Mouse (Mus musculus): ENCODE measurements at regions not wholly inside any gene's neighbourhood (a gene's known extent, or its start where the extent isn't known, plus 50 kb on each side); places are given as distances from the start of the nearest gene placed in this dataset.
"Not testable (repeated sequence)": the region's sequence is repeated elsewhere in the genome, so short reads cannot be mapped to it uniquely, and the experiment has no call there.

DNA sequence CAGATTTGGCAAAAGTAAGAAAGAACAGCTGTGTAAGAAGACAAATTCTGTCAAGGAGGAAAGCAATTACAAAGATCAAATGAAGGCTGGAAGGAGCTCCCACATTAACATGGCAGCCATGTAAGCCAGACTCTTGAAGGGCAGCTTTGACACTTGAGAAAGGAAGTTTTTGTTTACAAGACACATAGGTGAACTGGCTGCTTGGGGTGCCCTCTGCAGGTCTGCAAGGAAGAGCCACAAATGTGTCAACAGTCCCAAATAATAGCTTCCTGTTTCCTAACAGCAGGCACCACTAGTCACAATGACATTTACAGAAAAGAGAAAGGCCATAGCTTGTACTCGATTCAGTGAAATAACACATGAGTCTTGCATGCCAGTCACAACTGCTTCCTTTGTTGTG, 256.6 kb upstream of the Olfr1507 start:
- DNase-seq (ENCODE audit: low spot score in 2 of 2) = not testable (repeated sequence)

- not testable (repeated sequence) for DNase-seq (ENCODE audit: low spot score in 2 of 2)
Measured at GRCm38 (mm10) chr14:52726680-52727079, 231.1 kb upstream of the Olfr1507 start.

GRCm38 (mm10) chr14:52724988-52725387, 229.4 kb upstream of the Olfr1507 start:
- not testable (repeated sequence) for DNase-seq (ENCODE audit: low spot score in 2 of 2)

- no peak for DNase-seq (ENCODE audit: low spot score in 2 of 2)
Measured at GRCm38 (mm10) chr14:52720640-52721039, 225.1 kb upstream of the Olfr1507 start.

GRCm38 (mm10) chr14:52700851-52701250, 205.3 kb upstream of the Olfr1507 start:
- DNase-seq (ENCODE audit: low spot score in 2 of 2) = not testable (repeated sequence)

- DNase-seq (ENCODE audit: low spot score in 2 of 2) = not testable (repeated sequence)
Measured at GRCm38 (mm10) chr14:52683636-52684035, 188.1 kb upstream of the Olfr1507 start.

- DNase-seq (ENCODE audit: low spot score in 2 of 2) = no peak
Measured at GRCm38 (mm10) chr14:52654355-52654754, 158.8 kb upstream of the Olfr1507 start.

DNA sequence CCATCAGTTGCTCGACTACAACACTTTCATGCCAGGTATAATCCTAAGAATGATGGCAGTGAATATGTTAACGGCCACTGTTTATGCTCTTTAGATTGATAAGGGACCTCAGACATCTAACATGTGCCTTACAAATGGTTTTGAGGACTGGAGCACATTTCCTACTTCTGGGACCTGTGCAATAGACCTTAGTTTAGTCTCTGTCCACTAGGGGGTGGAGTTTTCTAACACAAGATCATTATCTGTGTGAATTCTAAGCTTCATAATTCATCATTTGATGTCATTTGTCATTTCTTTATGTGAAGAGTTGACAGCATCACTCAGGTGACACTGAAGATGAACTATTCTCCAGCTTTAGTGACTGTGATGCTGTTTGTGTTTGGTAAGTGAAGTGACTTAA, 142.6 kb upstream of the Olfr1507 start:
- no peak for DNase-seq (ENCODE audit: low spot score in 2 of 2)

GRCm38 (mm10) chr14:52622184-52622583, 126.6 kb upstream of the Olfr1507 start:
- no peak for DNase-seq (ENCODE audit: low spot score in 2 of 2)

- DNase-seq (ENCODE audit: low spot score in 2 of 2) = no peak
Measured at GRCm38 (mm10) chr14:52580319-52580718, 84.8 kb upstream of the Olfr1507 start.

- DNase-seq (ENCODE audit: low spot score in 2 of 2) = no peak
Measured at GRCm38 (mm10) chr14:52566920-52567319, 71.4 kb upstream of the Olfr1507 start.

- DNase-seq (ENCODE audit: low spot score in 2 of 2) = no peak
Measured at GRCm38 (mm10) chr14:52565606-52566005, 70.1 kb upstream of the Olfr1507 start.

DNA sequence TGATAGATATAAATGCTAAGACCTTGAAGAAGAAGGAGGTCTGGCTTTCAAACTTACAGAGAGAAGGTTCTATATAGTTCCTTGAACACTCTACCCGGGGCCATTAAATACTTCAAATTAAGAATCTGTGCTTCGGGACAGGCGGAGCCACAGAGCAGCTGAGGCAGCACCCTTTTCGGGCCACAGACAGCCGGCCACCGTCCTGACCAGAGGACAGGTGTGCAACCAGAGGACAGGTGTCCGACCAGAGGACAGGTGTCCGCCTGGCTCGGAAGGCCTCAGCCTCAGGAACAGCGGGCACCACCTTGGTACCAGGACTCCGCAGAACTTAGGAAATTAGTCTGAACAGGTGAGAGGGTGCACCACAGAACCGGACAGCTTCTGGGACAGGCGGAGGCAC, 60.8 kb upstream of the Olfr1507 start:
- DNase-seq (ENCODE audit: low spot score in 2 of 2) = not testable (repeated sequence)

DNA sequence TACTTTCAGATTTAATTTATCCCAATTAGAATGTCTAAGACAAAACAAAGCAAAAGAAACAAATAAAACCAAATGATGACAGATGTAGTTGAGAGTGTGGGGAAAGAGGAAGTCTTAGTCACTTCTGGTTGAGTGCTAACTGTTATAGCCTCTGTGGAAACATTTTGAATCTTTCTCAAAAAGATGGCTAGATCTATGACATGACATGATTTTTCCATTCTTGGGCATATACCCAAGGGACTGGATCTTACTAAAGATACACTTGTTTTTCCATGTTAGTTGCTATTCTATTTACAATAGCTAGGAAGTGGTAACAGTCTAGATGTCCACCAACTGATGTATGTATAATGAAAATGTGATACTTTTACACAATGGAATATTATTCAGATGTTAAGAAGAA, 57.9 kb upstream of the Olfr1507 start:
- DNase-seq (ENCODE audit: low spot score in 2 of 2) = no peak

DNA sequence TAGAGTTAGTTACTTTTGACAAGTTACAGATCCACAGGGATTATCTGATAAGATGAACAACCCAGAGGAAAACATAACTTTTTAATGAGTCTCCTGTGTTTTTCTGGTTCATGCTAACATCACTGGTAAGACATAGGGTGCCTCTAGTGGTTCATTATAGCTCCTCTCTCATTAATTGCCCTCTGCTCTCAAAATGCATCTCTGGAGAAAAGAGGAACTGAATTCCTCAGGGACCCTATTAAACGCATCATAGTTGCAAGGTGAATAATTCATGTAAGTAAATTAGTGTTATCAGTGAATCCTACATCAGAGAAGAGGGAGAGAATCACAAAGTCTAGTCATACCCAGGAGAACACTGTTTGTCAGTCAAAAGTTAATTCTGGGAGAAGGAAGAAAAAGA, 52.4 kb upstream of the Olfr1507 start:
- DNase-seq (ENCODE audit: low spot score in 2 of 2) = no peak

All from gastrocnemius, postnatal 4 days (tissue).